Mouse (Mus musculus) G1E (cell line): ENCODE measurements around the gene Kctd3. TPM values are rescaled to one million over a fixed set of nuclear protein-coding genes. Genes with fewer than 3 reads are reported as not detected.

Source experiments
- ATAC-seq: 2 replicates; pipeline ENCODE4 v1.8.0; 2016; ENCODE audit warnings: mild to moderate bottlenecking; ENCODE audit not compliant: insufficient number of reproducible peaks, poor library complexity, low FRiP score, severe bottlenecking; ENCODE audit errors: extremely low read depth
- DNase-seq: peaks from one replicate; pipeline ENCODE4 v3.0.0; 2012; ENCODE audit warnings: low spot score
- H3K27me3 ChIP-seq: 2 replicates; pipeline ENCODE4 v1.6.1; 2012; ENCODE audit warnings: mild to moderate bottlenecking, low read length, inconsistent platforms; ENCODE audit not compliant: insufficient read depth
- H3K36me3 ChIP-seq: replicated peaks from 2 replicates; pipeline ENCODE3; 2012; ENCODE audit warnings: mild to moderate bottlenecking, inconsistent platforms
- H3K4me1 ChIP-seq: 2 replicates; pipeline ENCODE4 v1.6.1; 2012; ENCODE audit warnings: low read depth, low read length, inconsistent platforms, mixed read lengths; ENCODE audit not compliant: insufficient read depth
- H3K4me3 ChIP-seq: 2 replicates; pipeline ENCODE4 v1.5.1; 2012; ENCODE audit warnings: low read depth, mild to moderate bottlenecking, inconsistent platforms, low read length, moderate library complexity, mixed read lengths
- H3K9me3 ChIP-seq: replicated peaks from 2 replicates; pipeline ENCODE4 v1.6.1; 2012; ENCODE audit warnings: inconsistent platforms
- CTCF ChIP-seq: IDR thresholded peaks from 2 replicates; pipeline ENCODE4 v1.5.1; 2012; ENCODE audit warnings: low read depth, low read length, inconsistent platforms, mixed read lengths
- GATA1 ChIP-seq: IDR thresholded peaks from 2 replicates; pipeline ENCODE4 v1.6.1; 2012; ENCODE audit warnings: borderline replicate concordance, low read length, inconsistent platforms, mixed read lengths
- GATA2 ChIP-seq: IDR thresholded peaks from 2 replicates; pipeline ENCODE4 v1.6.1; 2012; ENCODE audit warnings: low read depth, low read length, inconsistent platforms, borderline replicate concordance
- POLR2AphosphoS5 ChIP-seq: IDR thresholded peaks from 2 replicates; pipeline ENCODE4 v1.6.1; 2012; ENCODE audit warnings: low read depth, low read length, inconsistent platforms; ENCODE audit not compliant: insufficient replicate concordance
- TAL1 ChIP-seq: conservative IDR thresholded peaks from 2 replicates; pipeline ENCODE4 v1.6.1; 2012; ENCODE audit warnings: low read depth, low read length, inconsistent platforms, mixed read lengths
- polyA plus RNA-seq: library from polyadenylated mRNA; stranded (reverse); fragments of >175 nt; gene quantifications from 2 replicates; pipeline ENCODE4 v1.2.3, GENCODE M21; 2012
- total RNA-seq, 2 experiments: library from RNA; stranded (forward) in 1 of 2; stranded (reverse) in 1 of 2; fragments of 200-1000 nt in 1 of 2; fragments of >200 nt in 1 of 2; fragmentation: Nextera tagmentation in 1 of 2; gene quantifications; 2 replicates each; pipeline ENCODE4 v1.2.3; 2014 to 2017

Kctd3 gene
- total and polyA plus RNA-seq, 3 experiments = 16.3 to 42.9 (median 25.4) TPM

GRCm38 (mm10) chr1:188937246-188937780 is 70.3 kb downstream of the Kctd3 start:
- H3K27me3 ChIP-seq = no peaks in the 10 kb centered on the region
- no peak for DNase-seq
- H3K4me3 ChIP-seq = no peak overlapping the region
- H3K9me3 ChIP-seq = peaks cover 36% of the 10 kb centered on the region
- no peaks in the 10 kb centered on the region for H3K36me3 ChIP-seq
- no peaks in the 10 kb centered on the region for H3K4me1 ChIP-seq
- ATAC-seq = no peak
- TF ChIP-seq CTCF (no peak), POLR2AphosphoS5 (no peak), GATA1 (no peak), TAL1 (no peak), GATA2 (no peak)
